Mouse (Mus musculus): ENCODE measurements around the gene Cacnb3. TPM values are rescaled to one million over a fixed set of nuclear protein-coding genes. Genes with fewer than 3 reads are reported as not detected.

The Cacnb3 gene
- polyA plus RNA-seq, 1 experiment from 2014 or later: 22.8 TPM

DNA sequence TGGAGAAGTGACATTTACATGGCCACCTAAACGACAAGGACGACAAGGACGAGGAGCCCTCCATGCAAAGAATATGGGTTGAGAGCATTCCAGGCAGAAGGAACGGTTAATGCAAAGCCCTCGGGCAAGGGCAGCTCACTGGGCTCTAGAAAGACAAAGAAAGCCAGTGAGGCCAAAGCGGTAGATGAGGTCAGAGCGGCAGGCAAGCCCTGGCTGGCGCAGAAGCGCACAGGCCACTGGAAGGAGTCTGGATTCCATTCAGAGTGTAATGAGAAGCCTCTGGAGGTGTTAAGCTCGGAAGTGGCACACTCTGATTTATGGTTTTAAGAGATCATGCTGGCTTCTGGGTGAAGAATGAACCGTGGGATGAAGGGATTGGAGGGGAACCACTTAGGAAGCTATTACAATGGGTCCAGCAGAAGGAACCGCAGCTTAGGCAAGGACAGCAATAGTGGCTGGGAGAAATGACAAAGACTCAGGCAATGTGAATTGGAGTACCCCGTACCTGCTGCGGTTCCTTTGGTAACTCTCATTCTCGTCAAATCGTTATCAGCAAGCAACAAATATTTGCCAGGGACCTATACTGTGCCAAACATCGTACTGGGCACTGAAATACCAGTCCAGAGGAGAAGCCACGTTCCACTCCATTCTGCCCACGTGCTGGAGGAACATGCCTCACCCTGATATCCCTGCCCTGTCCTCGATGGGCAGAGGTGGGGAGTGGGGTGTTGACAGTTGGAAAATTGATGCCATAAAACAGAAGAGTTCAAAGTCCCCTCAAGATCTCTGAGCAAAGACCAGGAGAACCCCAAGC is 14.1 kb upstream of the Cacnb3 start:
- ATAC-seq: peak; percentile 88
- Histone ChIP-seq H3K9ac (ENCODE audit: low read depth, low read length) (peak overlapping the region; percentile 63), H3K27ac (ENCODE audit: low read length) (peak overlapping the region; percentile 85), H3K36me3 (ENCODE audit: control insufficient read depth, insufficient read depth, low read length) (no peaks in the 10 kb centered on the region), H3K4me1 (ENCODE audit: control insufficient read depth, insufficient read depth, low read length) (peaks cover 7% of the 10 kb centered on the region), H3K9me3 (ENCODE audit: control insufficient read depth, low read length) (no peaks in the 10 kb centered on the region), H3K27me3 (replicated peaks; ENCODE audit: control insufficient read depth, insufficient read depth, low read length) (no peaks in the 10 kb centered on the region), H3K4me3 (ENCODE audit: low read length) (peak overlapping the region; percentile 36), H3K4me2 (ENCODE audit: low read depth, low read length) (peak overlapping the region; percentile 43)
- WGBS: 34% methylated on average over 20 of the region's 20 CpGs

- no peaks in the 10 kb centered on the region for H3K36me3 ChIP-seq (ENCODE audit: control insufficient read depth, insufficient read depth, low read length)
- no peak overlapping the region; the same call in 1 of the 2 replicates for H3K27ac ChIP-seq (ENCODE audit: low read length)
- peak overlapping the region; percentile 21 for H3K4me3 ChIP-seq (ENCODE audit: low read length)
- H3K9ac ChIP-seq (ENCODE audit: low read depth, low read length): peak overlapping the region; percentile 63; the same call in 1 of the 2 replicates
- ATAC-seq: peak; percentile 21
- 1% methylated on average over 12 of the region's 12 CpGs for WGBS
- H3K27me3 ChIP-seq (replicated peaks; ENCODE audit: control insufficient read depth, insufficient read depth, low read length): no peaks in the 10 kb centered on the region
- H3K4me1 ChIP-seq (ENCODE audit: control insufficient read depth, insufficient read depth, low read length): peaks cover 7% of the 10 kb centered on the region
- no peaks in the 10 kb centered on the region for H3K9me3 ChIP-seq (ENCODE audit: control insufficient read depth, low read length)
- H3K4me2 ChIP-seq (ENCODE audit: low read depth, low read length): peak overlapping the region; percentile 43
Measured at GRCm38 (mm10) chr15:98617176-98617537, 13.5 kb upstream of the Cacnb3 start.

- Histone ChIP-seq H3K4me2 (ENCODE audit: low read depth, low read length) (no peak overlapping the region), H3K4me1 (ENCODE audit: control insufficient read depth, insufficient read depth, low read length) (peaks cover 14% of the 10 kb centered on the region; the same call in 1 of the 2 replicates), H3K4me3 (ENCODE audit: low read length) (no peak overlapping the region), H3K9ac (ENCODE audit: low read depth, low read length) (no peak overlapping the region), H3K27me3 (replicated peaks; ENCODE audit: control insufficient read depth, insufficient read depth, low read length) (no peaks in the 10 kb centered on the region), H3K27ac (ENCODE audit: low read length) (no peak overlapping the region), H3K9me3 (ENCODE audit: control insufficient read depth, low read length) (no peaks in the 10 kb centered on the region), H3K36me3 (ENCODE audit: control insufficient read depth, insufficient read depth, low read length) (no peaks in the 10 kb centered on the region)
- ATAC-seq: no peak
- WGBS: 11% methylated on average over 7 of the region's 7 CpGs
Measured at GRCm38 (mm10) chr15:98622199-98622598, 8.4 kb upstream of the Cacnb3 start.

DNA sequence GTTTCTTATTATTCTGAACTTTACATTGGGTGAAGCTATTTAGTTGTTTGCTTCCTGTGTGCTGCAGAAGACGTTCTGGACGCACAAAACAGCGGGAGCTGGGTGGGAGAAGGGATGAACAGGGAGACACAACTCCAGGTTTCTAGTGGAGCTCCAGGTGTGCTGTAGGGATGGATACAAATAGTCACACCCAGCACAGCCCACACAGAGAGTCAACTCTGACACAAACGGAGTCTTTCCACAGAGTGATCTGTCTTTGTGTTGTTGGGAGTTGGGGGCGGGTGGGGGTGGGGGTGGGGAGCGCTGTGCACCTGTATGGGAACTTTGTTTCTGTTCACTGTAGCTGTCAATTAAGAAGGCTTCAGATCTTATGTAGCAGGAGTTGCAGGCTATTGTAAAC is 7.9 kb upstream of the Cacnb3 start:
- no peaks in the 10 kb centered on the region for H3K36me3 ChIP-seq (ENCODE audit: control insufficient read depth, insufficient read depth, low read length)
- WGBS: 23% methylated on average over 6 of the region's 6 CpGs
- no peaks in the 10 kb centered on the region for H3K27me3 ChIP-seq (replicated peaks; ENCODE audit: control insufficient read depth, insufficient read depth, low read length)
- no peak for ATAC-seq
- H3K9ac ChIP-seq (ENCODE audit: low read depth, low read length): no peak overlapping the region
- H3K4me3 ChIP-seq (ENCODE audit: low read length): no peak overlapping the region
- peaks cover 14% of the 10 kb centered on the region; the same call in 1 of the 2 replicates for H3K4me1 ChIP-seq (ENCODE audit: control insufficient read depth, insufficient read depth, low read length)
- H3K4me2 ChIP-seq (ENCODE audit: low read depth, low read length): no peak overlapping the region
- no peaks in the 10 kb centered on the region for H3K9me3 ChIP-seq (ENCODE audit: control insufficient read depth, low read length)
- no peak overlapping the region for H3K27ac ChIP-seq (ENCODE audit: low read length)

- Histone ChIP-seq H3K4me3 (ENCODE audit: low read length) (no peak overlapping the region), H3K36me3 (ENCODE audit: control insufficient read depth, insufficient read depth, low read length) (no peaks in the 10 kb centered on the region), H3K27ac (ENCODE audit: low read length) (no peak overlapping the region), H3K4me2 (ENCODE audit: low read depth, low read length) (no peak overlapping the region), H3K27me3 (replicated peaks; ENCODE audit: control insufficient read depth, insufficient read depth, low read length) (no peaks in the 10 kb centered on the region), H3K9ac (ENCODE audit: low read depth, low read length) (no peak overlapping the region), H3K9me3 (ENCODE audit: control insufficient read depth, low read length) (no peaks in the 10 kb centered on the region), H3K4me1 (ENCODE audit: control insufficient read depth, insufficient read depth, low read length) (peaks cover 18% of the 10 kb centered on the region)
- 58% methylated on average over 5 of the region's 5 CpGs for WGBS
- ATAC-seq: no peak
Measured at GRCm38 (mm10) chr15:98623361-98623821, 7.2 kb upstream of the Cacnb3 start.

GRCm38 (mm10) chr15:98626078-98626477 is 4.6 kb upstream of the Cacnb3 start:
- Histone ChIP-seq H3K4me3 (ENCODE audit: low read length) (no peak overlapping the region), H3K9ac (ENCODE audit: low read depth, low read length) (no peak overlapping the region), H3K27me3 (replicated peaks; ENCODE audit: control insufficient read depth, insufficient read depth, low read length) (no peaks in the 10 kb centered on the region; the same call in 1 of the 2 replicates), H3K9me3 (ENCODE audit: control insufficient read depth, low read length) (no peaks in the 10 kb centered on the region), H3K36me3 (ENCODE audit: control insufficient read depth, insufficient read depth, low read length) (no peaks in the 10 kb centered on the region), H3K27ac (ENCODE audit: low read length) (no peak overlapping the region; the same call in 1 of the 2 replicates), H3K4me2 (ENCODE audit: low read depth, low read length) (no peak overlapping the region), H3K4me1 (ENCODE audit: control insufficient read depth, insufficient read depth, low read length) (peaks cover 28% of the 10 kb centered on the region)
- 0 out of 2 replicates have a peak, but pooled peaks have one; percentile 41 for ATAC-seq
- 22% methylated on average over 8 of the region's 8 CpGs for WGBS

DNA sequence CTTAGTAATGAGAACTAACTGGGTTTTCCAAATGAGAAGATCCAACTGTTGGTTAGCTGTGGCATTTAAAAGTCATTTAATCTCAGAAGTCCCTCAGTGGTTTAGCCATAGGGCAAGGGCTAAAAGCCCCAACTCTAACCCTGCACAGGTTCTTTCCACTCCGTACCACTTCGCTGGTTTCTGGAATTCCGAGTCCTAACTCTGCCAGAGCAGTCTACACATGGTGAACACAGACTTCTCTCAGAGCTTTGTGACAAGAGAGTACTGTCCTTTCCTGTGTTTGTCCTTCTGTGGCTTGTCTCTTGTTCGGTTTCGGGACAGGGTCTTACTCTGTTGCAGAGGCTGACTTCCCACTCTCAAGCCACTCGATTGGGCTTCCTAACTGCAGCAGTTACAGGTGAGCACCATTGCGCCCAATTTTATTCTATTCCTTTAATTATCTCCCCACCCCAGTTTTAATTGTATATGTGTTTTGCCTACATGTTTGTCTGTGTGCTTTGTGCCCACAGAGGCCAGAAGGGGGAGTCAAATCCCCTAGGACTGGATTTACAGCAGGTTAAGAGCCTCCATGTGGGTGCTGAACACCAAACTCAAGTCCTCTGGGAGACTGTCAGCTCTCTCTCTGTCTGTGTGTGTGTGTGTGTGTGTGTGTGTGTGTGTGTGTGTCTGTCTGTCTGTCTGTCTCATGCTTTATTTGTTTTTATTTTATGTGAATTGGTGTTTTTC is 4.0 kb upstream of the Cacnb3 start:
- peaks cover 34% of the 10 kb centered on the region for H3K4me1 ChIP-seq (ENCODE audit: control insufficient read depth, insufficient read depth, low read length)
- H3K4me3 ChIP-seq (ENCODE audit: low read length): no peak overlapping the region

GRCm38 (mm10) chr15:98628589-98629254 is 1.9 kb upstream of the Cacnb3 start:
- Histone ChIP-seq H3K36me3 (ENCODE audit: control insufficient read depth, insufficient read depth, low read length) (no peaks in the 10 kb centered on the region), H3K9me3 (ENCODE audit: control insufficient read depth, low read length) (no peaks in the 10 kb centered on the region), H3K4me2 (ENCODE audit: low read depth, low read length) (peak overlapping the region; percentile 43), H3K27me3 (replicated peaks; ENCODE audit: control insufficient read depth, insufficient read depth, low read length) (peaks cover 3% of the 10 kb centered on the region; the same call in 1 of the 2 replicates), H3K9ac (ENCODE audit: low read depth, low read length) (peak overlapping the region; percentile 57), H3K4me1 (ENCODE audit: control insufficient read depth, insufficient read depth, low read length) (peaks cover 45% of the 10 kb centered on the region), H3K4me3 (ENCODE audit: low read length) (peak overlapping the region; percentile 15; the same call in 1 of the 2 replicates), H3K27ac (ENCODE audit: low read length) (no peak overlapping the region)
- 18% methylated on average over 20 of the region's 20 CpGs for WGBS
- ATAC-seq: no peak; the same call in 1 of the 2 replicates

More for the DNA sequence above, 4.0 kb upstream of the Cacnb3 start:
- no peaks in the 10 kb centered on the region for H3K9me3 ChIP-seq (ENCODE audit: control insufficient read depth, low read length)
- H3K36me3 ChIP-seq (ENCODE audit: control insufficient read depth, insufficient read depth, low read length): no peaks in the 10 kb centered on the region
- WGBS: 90% methylated on average over 7 of the region's 7 CpGs
- no peak overlapping the region for H3K4me2 ChIP-seq (ENCODE audit: low read depth, low read length)
- no peaks in the 10 kb centered on the region; the same call in 1 of the 2 replicates for H3K27me3 ChIP-seq (replicated peaks; ENCODE audit: control insufficient read depth, insufficient read depth, low read length)
- ATAC-seq: no peak
- H3K27ac ChIP-seq (ENCODE audit: low read length): no peak overlapping the region; the same call in 1 of the 2 replicates
- H3K9ac ChIP-seq (ENCODE audit: low read depth, low read length): no peak overlapping the region

DNA sequence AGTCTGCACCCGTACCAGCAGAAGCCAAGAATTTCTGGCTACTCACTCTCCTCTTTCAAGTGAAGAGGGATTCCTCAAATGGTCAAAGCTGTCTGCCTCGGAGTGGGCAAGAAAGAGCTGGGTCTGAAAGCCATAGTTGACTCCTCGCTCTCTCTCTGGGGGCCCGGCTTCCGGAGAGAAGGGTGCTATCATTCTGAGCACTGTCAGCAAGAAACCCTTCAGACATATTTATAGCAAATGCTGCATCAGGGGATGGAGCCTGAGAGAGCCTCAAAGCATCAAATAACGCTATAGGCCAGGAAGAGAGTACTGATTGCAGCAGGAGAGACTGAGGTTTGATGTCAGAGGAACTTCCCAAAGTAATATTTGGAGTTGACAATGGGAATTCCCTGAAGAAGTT is 1.2 kb upstream of the Cacnb3 start:
- Histone ChIP-seq H3K9ac (ENCODE audit: low read depth, low read length) (no peak overlapping the region), H3K4me2 (ENCODE audit: low read depth, low read length) (no peak overlapping the region), H3K27me3 (replicated peaks; ENCODE audit: control insufficient read depth, insufficient read depth, low read length) (peaks cover 3% of the 10 kb centered on the region; the same call in 1 of the 2 replicates), H3K27ac (ENCODE audit: low read length) (no peak overlapping the region), H3K36me3 (ENCODE audit: control insufficient read depth, insufficient read depth, low read length) (no peaks in the 10 kb centered on the region), H3K9me3 (ENCODE audit: control insufficient read depth, low read length) (no peaks in the 10 kb centered on the region), H3K4me3 (ENCODE audit: low read length) (no peak overlapping the region), H3K4me1 (ENCODE audit: control insufficient read depth, insufficient read depth, low read length) (peaks cover 50% of the 10 kb centered on the region)
- ATAC-seq: no peak
- WGBS: 47% methylated on average over 6 of the region's 6 CpGs

Measured in intestine, embryonic 16.5 days (tissue).